Mouse (Mus musculus) bone marrow macrophage, adult 2 months (primary cell): ENCODE results near the gene Ostm1.

Source experiments
- CTCF ChIP-seq: IDR thresholded peaks from 2 replicates; pipeline ENCODE4 v1.5.1; 2012; ENCODE audit warnings: low read depth, mild to moderate bottlenecking, low read length, moderate library complexity
- POLR2A ChIP-seq: IDR thresholded peaks from 2 replicates; pipeline ENCODE4 v1.6.1; 2012; ENCODE audit warnings: mild to moderate bottlenecking, low read depth, low read length, borderline replicate concordance

DNA sequence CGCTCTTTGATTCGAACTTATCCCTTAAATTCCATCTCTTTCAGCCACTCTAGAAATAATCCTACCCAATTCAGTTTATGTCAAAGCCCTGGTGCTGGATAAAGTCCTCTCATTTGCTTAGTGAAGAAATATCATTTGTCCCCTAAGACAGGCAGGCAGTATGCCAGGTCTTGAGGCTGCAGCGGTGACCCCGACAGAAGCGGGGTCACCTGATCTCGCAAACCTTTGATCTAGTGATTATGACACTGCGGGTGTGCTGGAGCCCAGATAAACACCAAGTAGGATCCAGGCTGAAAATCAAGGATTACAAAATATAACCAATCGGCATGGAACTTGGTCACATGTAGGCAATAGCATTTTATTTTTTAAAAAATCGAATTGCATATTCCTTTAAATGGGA is 131.1 kb downstream of the Ostm1 start:
- TF ChIP-seq CTCF (no peak), POLR2A (no peak)
